Mouse (Mus musculus): Measurements from ENCODE around the gene Med12l. TPM values are rescaled to one million over a fixed set of nuclear protein-coding genes. Genes with fewer than 3 reads are reported as not detected.

Med12l gene
- polyA plus RNA-seq, 1 experiment from 2014 or later, result 2.8 TPM

DNA sequence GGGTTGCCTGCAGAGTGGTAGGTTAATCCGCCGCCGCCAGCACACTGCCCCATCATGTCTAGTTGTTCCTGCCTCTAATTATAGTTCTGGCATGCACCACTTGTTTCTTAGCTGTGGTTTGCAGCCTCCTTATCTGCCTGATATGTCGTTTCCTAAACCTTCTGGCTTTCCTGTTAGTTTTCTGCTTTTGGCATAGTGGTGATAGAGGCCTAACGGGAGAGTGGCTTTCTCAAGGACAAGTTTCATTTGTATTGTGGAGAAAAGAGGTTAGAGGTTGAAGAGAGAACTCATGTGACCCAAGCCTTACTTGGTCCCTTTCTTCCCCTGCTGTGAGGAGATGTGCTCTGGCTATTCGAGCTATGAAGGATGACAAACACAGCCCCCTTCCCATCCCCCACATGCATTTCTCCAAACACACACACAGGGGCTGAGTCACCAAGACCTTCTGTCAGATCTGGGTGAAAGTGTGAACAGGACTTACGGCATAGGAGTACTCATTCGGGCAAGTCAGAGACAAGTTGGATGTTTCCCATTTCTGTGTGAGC is 108.4 kb downstream of the Med12l start:
- ATAC-seq (ENCODE audit: insufficient read depth) (no peak), DNase-seq (no peak)
- WGBS, result 67% methylated on average over 8 of the region's 8 CpGs
- Histone ChIP-seq H3K4me3 (ENCODE audit: low read depth, low read length) (no peak overlapping the region), H3K36me3 (ENCODE audit: insufficient read depth) (no peaks in the 10 kb centered on the region), H3K9ac (no peak overlapping the region), H3K4me2 (no peak overlapping the region), H3K27ac (ENCODE audit: low read depth) (peak overlapping the region; percentile 32; the same call in 1 of the 2 replicates), H3K4me1 (ENCODE audit: insufficient read depth) (no peaks in the 10 kb centered on the region), H3K9me3 (ENCODE audit: low read depth, low read length) (no peaks in the 10 kb centered on the region), H3K27me3 (ENCODE audit: insufficient read depth, low read length) (no peaks in the 10 kb centered on the region)
- no peak for TF ChIP-seq CTCF (IDR thresholded peaks at IDR 0.05; ENCODE audit: low read depth)

DNA sequence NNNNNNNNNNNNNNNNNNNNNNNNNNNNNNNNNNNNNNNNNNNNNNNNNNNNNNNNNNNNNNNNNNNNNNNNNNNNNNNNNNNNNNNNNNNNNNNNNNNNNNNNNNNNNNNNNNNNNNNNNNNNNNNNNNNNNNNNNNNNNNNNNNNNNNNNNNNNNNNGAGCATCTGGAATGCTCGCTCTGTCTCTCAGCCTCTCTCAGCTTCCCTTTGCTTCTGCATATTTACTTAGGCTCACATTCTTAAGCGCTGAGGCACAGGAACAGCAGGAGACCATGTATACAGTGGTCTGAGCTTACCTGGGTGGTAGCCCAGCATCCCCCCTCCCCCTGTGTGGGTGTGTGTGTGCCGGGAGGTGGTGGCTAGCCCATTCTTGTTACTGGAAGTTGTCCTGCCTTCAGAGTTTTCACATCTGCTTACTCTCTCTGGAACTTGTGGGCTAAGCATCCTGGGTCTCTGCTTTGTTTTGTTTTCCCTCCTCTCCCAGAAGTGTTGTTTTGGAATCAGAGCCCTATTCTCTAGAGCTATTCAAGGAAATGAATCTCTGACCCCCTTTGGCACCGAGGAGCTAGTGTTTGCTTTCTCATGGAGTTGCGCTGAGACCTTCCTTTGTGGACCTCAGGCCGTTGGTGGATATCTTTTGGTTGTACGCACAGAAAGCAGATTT is 115.6 kb downstream of the Med12l start:
- H3K36me3 ChIP-seq (ENCODE audit: insufficient read depth), result no peaks in the 10 kb centered on the region
- H3K27ac ChIP-seq (ENCODE audit: low read depth), result peak overlapping the region; percentile 14
- DNase-seq (peak; percentile 45), ATAC-seq (ENCODE audit: insufficient read depth) (peak; percentile 77)
- H3K4me1 ChIP-seq (ENCODE audit: insufficient read depth), result peaks cover 15% of the 10 kb centered on the region
- H3K4me3 ChIP-seq (ENCODE audit: low read depth, low read length), result no peak overlapping the region
- no peaks in the 10 kb centered on the region for H3K9me3 ChIP-seq (ENCODE audit: low read depth, low read length)
- 26% methylated on average over 7 of the region's 7 CpGs for WGBS
- H3K27me3 ChIP-seq (ENCODE audit: insufficient read depth, low read length), result no peaks in the 10 kb centered on the region
- TF ChIP-seq CTCF (IDR thresholded peaks at IDR 0.05; ENCODE audit: low read depth), result no peak
- H3K9ac ChIP-seq, result no peak overlapping the region
- H3K4me2 ChIP-seq, result peak overlapping the region; percentile 19; the same call in 1 of the 2 replicates

DNA sequence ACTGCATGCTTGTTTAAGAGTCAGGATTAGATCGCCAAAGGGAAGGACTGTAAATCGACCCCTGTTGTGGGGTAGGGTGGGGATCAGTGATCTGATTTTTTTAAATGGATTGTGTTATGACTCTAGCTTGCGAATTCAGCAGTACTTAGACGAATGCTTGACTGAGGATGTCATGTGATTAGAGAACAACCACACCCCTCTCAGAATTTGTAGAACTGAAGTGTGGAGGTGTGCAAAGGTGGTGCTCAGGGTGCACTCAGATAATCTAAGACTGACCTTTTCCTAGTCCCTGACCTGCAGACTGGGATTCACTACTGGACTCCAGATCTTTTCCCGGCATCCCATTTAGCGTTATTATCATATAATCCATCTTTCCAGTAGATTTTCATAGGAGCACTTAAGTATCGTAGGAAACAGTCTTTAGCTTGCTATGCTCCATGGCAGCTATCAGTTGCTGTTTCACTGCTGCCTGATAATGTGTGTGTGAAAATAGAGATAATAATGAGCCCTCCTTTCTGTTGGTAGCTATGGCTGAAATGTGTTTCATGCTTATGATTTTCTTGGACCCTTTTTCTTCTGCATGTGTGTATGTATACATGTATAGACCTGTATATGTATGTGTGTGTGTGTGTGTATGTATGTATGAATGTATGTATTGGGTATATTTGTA is 116.3 kb downstream of the Med12l start:
- Histone ChIP-seq H3K36me3 (ENCODE audit: insufficient read depth) (no peaks in the 10 kb centered on the region), H3K9ac (no peak overlapping the region), H3K27ac (ENCODE audit: low read depth) (0 out of 2 replicates have a peak overlapping the region, but pooled peaks have one; percentile 14), H3K9me3 (ENCODE audit: low read depth, low read length) (no peaks in the 10 kb centered on the region), H3K4me1 (ENCODE audit: insufficient read depth) (peaks cover 15% of the 10 kb centered on the region), H3K4me3 (ENCODE audit: low read depth, low read length) (no peak overlapping the region), H3K27me3 (ENCODE audit: insufficient read depth, low read length) (no peaks in the 10 kb centered on the region), H3K4me2 (no peak overlapping the region)
- 55% methylated on average over 7 of the region's 7 CpGs for WGBS
- ATAC-seq (ENCODE audit: insufficient read depth) (no peak), DNase-seq (no peak)
- TF ChIP-seq CTCF (IDR thresholded peaks at IDR 0.05; ENCODE audit: low read depth), result no peak

DNA sequence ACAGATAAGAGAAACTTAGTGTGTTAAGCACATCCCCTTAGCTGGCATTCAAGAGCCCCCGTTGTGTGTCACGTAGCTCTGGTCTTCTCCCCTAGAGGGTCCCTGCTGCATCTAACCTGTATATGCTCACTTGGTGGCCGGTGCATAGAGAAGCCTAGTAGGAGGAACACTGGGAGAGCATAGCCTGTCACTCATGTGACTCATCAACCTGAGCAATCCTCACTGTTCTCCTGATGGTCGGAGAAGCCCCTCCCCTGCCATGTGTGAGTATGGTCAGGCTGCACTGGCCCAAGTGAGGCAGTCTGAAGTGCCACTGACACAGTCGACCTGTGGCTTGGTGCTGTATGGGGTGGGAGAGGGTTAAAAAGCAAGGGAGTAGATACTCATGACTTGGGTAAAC is 119.4 kb downstream of the Med12l start:
- H3K27me3 ChIP-seq (ENCODE audit: insufficient read depth, low read length), result no peaks in the 10 kb centered on the region
- no peak overlapping the region for H3K27ac ChIP-seq (ENCODE audit: low read depth)
- no peak overlapping the region for H3K4me3 ChIP-seq (ENCODE audit: low read depth, low read length)
- H3K9me3 ChIP-seq (ENCODE audit: low read depth, low read length), result no peaks in the 10 kb centered on the region
- DNase-seq (no peak), ATAC-seq (ENCODE audit: insufficient read depth) (no peak; the same call in 1 of the 2 replicates)
- H3K9ac ChIP-seq, result no peak overlapping the region
- no peak overlapping the region for H3K4me2 ChIP-seq
- H3K36me3 ChIP-seq (ENCODE audit: insufficient read depth), result no peaks in the 10 kb centered on the region
- no peak for TF ChIP-seq CTCF (IDR thresholded peaks at IDR 0.05; ENCODE audit: low read depth)
- peaks cover 15% of the 10 kb centered on the region for H3K4me1 ChIP-seq (ENCODE audit: insufficient read depth)
- WGBS, result 46% methylated on average over 5 of the region's 5 CpGs

DNA sequence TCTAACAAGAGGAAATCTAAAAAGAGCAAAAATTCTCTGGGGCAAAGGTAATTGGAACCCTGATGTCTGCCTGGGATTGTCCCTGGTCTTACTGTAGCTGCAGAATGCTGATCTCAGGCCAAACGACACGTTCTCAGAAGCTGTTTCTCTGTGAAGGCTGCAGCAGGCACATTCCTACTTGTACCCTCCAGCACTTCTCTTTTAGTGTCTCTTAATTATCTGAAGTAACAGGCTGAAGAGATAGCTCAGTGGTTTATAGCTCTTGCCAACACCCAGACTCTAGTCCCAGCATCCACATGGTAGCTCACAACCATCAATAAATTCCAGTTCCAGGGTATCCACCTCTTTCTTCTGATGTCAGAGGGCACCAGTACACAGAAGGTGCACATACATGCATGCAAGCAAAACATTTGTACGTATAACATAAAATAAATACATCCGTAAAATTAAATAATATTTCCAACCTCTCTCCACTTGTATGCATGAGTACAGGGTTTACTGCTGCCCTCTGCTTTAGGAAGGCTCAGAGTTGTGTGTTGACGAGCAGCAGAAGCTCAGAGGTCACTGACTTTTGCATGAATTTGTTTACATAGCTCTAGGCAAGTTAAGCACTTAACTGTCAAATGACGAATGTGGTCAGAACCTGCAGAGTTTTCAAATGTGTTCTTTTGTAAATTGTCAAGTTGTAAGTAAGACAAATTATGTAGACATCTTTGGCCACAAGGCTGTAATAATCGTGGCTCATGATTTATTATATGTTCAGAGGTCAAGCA is 120.3 kb downstream of the Med12l start:
- peak; percentile 35 for ATAC-seq (ENCODE audit: insufficient read depth)

DNA sequence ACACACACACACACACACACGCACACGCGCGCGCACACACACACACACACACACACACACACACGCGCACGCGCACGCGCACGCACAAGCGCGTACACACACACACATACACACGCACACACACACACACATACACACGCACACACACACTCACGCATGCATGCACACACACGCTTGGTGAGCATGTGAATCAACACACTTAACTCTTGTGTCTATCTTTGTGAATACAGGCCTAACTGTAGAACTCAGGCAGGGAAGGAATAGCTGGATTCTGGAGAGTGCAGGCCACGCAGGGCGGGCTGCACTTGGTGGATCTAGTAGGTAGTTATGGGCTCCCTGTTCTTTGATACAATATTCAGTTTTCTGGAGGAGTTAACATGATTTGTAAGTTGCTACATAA is 123.1 kb downstream of the Med12l start:
- peaks cover 8% of the 10 kb centered on the region for H3K4me1 ChIP-seq (ENCODE audit: insufficient read depth)
- TF ChIP-seq CTCF (IDR thresholded peaks at IDR 0.05; ENCODE audit: low read depth), result no peak

More for the DNA sequence above, 120.3 kb downstream of the Med12l start:
- H3K4me1 ChIP-seq (ENCODE audit: insufficient read depth), result peaks cover 14% of the 10 kb centered on the region
- WGBS, result 19% methylated on average over 7 of the region's 7 CpGs
- H3K4me3 ChIP-seq (ENCODE audit: low read depth, low read length), result no peak overlapping the region
- no peaks in the 10 kb centered on the region for H3K36me3 ChIP-seq (ENCODE audit: insufficient read depth)
- peak; percentile 79 for DNase-seq
- no peak overlapping the region for H3K9ac ChIP-seq
- TF ChIP-seq CTCF (IDR thresholded peaks at IDR 0.05; ENCODE audit: low read depth), result no peak
- H3K9me3 ChIP-seq (ENCODE audit: low read depth, low read length), result no peaks in the 10 kb centered on the region
- no peak overlapping the region for H3K4me2 ChIP-seq
- peak overlapping the region; percentile 38; the same call in 1 of the 2 replicates for H3K27ac ChIP-seq (ENCODE audit: low read depth)
- H3K27me3 ChIP-seq (ENCODE audit: insufficient read depth, low read length), result no peaks in the 10 kb centered on the region

More for the DNA sequence above, 123.1 kb downstream of the Med12l start:
- no peak overlapping the region for H3K27ac ChIP-seq (ENCODE audit: low read depth)
- no peak overlapping the region for H3K4me2 ChIP-seq
- H3K9ac ChIP-seq, result no peak overlapping the region
- no peaks in the 10 kb centered on the region for H3K36me3 ChIP-seq (ENCODE audit: insufficient read depth)
- H3K27me3 ChIP-seq (ENCODE audit: insufficient read depth, low read length), result no peaks in the 10 kb centered on the region
- DNase-seq (no peak), ATAC-seq (ENCODE audit: insufficient read depth) (no peak)
- no peaks in the 10 kb centered on the region for H3K9me3 ChIP-seq (ENCODE audit: low read depth, low read length)
- no peak overlapping the region for H3K4me3 ChIP-seq (ENCODE audit: low read depth, low read length)
- WGBS, result 87% methylated on average over 20 of the region's 20 CpGs
